Mouse (Mus musculus): ENCODE measurements at regions not wholly inside any gene's neighbourhood (a gene's known extent, or its start where the extent isn't known, plus 50 kb on each side); places are given as distances from the start of the nearest gene placed in this dataset.
"Not testable (repeated sequence)": the region's sequence is repeated elsewhere in the genome, so short reads cannot be mapped to it uniquely, and the experiment has no call there.

GRCm38 (mm10) chr6:3911284-3911683 lies 77.4 kb downstream of the Tfpi2 start:
- no peak for DNase-seq

GRCm38 (mm10) chr6:3904704-3905103 lies 84.0 kb downstream of the Tfpi2 start:
- no peak for DNase-seq

GRCm38 (mm10) chr6:3875816-3876215 lies 111.3 kb upstream of the Calcr start:
- DNase-seq, result not testable (repeated sequence)

GRCm38 (mm10) chr6:3874826-3875225 lies 110.3 kb upstream of the Calcr start:
- peak in 1 of 2 experiments; percentile 23 for DNase-seq

DNA sequence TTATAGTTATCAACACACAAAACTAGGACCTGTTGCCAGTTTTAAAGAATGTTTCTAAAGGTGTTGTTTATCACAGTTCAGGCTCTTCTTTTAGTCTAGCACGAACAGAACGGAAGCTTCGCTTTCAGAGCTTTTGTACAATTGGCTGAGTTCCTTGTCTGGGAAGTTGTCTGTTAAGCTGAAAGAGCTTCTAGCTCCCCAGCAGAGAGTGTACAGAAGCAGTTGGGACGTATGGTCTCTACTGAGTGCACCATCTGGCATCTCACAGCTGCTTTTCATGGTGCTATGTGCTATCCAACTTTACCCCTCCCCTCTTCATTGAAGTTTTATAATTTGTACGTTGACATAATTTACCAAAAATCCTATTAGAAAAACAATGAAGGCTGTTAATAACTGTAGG lies 96.5 kb upstream of the Calcr start:
- no peak for DNase-seq

GRCm38 (mm10) chr6:3860587-3860975 lies 96.1 kb upstream of the Calcr start:
- DNase-seq, result no peak

- no peak for DNase-seq
Observed at GRCm38 (mm10) chr6:3859942-3860586, 95.5 kb upstream of the Calcr start.

- no peak for DNase-seq
Observed at GRCm38 (mm10) chr6:3850146-3850545, 85.6 kb upstream of the Calcr start.

Measured in kidney, adult 8-10 months (tissue).